Mouse (Mus musculus) liver, adult (tissue): ENCODE results near the gene Ap1b1.

Experiments used
- GATA4 ChIP-seq: IDR thresholded peaks from 2 replicates; pipeline ENCODE4 v1.6.1; 2014; ENCODE audit warnings: mild to moderate bottlenecking, low read length; ENCODE audit not compliant: insufficient replicate concordance

Ap1b1 gene

GRCm38 (mm10) chr11:5061413-5062139, 75.0 kb downstream of the Ap1b1 start:
- TF ChIP-seq GATA4: peak; percentile 23; the same call in 1 of the 2 replicates

GRCm38 (mm10) chr11:5062326-5062725, 75.7 kb downstream of the Ap1b1 start:
- no peak for TF ChIP-seq GATA4

- TF ChIP-seq GATA4: no peak
Measured at GRCm38 (mm10) chr11:5062860-5063505, 76.4 kb downstream of the Ap1b1 start.

GRCm38 (mm10) chr11:5063561-5064281, 77.1 kb downstream of the Ap1b1 start:
- TF ChIP-seq GATA4: no peak

- no peak for TF ChIP-seq GATA4
Measured at GRCm38 (mm10) chr11:5064282-5065055, 77.8 kb downstream of the Ap1b1 start.

GRCm38 (mm10) chr11:5065056-5065821, 78.6 kb downstream of the Ap1b1 start, which contains the start of gene Gas2l1:
Gene Gas2l1 (minus strand): TSS chr11:5065327.
- TF ChIP-seq GATA4: no peak

- TF ChIP-seq GATA4: no peak
Measured at GRCm38 (mm10) chr11:5067063-5067462, 80.4 kb downstream of the Ap1b1 start.

- no peak for TF ChIP-seq GATA4
Measured at GRCm38 (mm10) chr11:5068126-5068971, 81.7 kb downstream of the Ap1b1 start.

GRCm38 (mm10) chr11:5074882-5075281, 88.3 kb downstream of the Ap1b1 start:
- TF ChIP-seq GATA4: no peak

- TF ChIP-seq GATA4: no peak
Measured at GRCm38 (mm10) chr11:5075760-5076159, 89.1 kb downstream of the Ap1b1 start.

- no peak for TF ChIP-seq GATA4
Measured at GRCm38 (mm10) chr11:5089147-5089546, 102.5 kb downstream of the Ap1b1 start.

GRCm38 (mm10) chr11:5091706-5092105, 105.1 kb downstream of the Ap1b1 start:
- TF ChIP-seq GATA4: no peak
